Mouse (Mus musculus) hindbrain, embryonic 14.5 days (tissue): ENCODE data around the gene Tsen15. TPM values are rescaled to one million over a fixed set of nuclear protein-coding genes. Genes with fewer than 3 reads are reported as not detected.
"Not testable (repeated sequence)": the region's sequence is repeated elsewhere in the genome, so short reads cannot be mapped to it uniquely, and the experiment has no call there.

ENCODE experiments used
- ATAC-seq: fragments of 200-750 bp; cut with Nextera tagmentation; 2 replicates; pipeline ENCODE4 v1.8.0; 2017; ENCODE audit warnings: moderate number of reproducible peaks, mild to moderate bottlenecking, moderate TSS enrichment, moderate library complexity; ENCODE audit not compliant: low FRiP score
- DNase-seq: peaks from one replicate; pipeline ENCODE4 v3.0.0-alpha.2; 2015; ENCODE audit warnings: low spot score
- H3K27ac ChIP-seq: fragments of 300-500 bp; sonication (generic); 2 replicates; pipeline ENCODE4 v1.5.1; 2014; ENCODE audit warnings: mild to moderate bottlenecking, moderate library complexity
- H3K27me3 ChIP-seq: fragments of 300-500 bp; sonication (generic); 2 replicates; pipeline ENCODE4 v1.6.1; 2014; ENCODE audit warnings: mild to moderate bottlenecking, low read length, mixed read lengths; ENCODE audit not compliant: control insufficient read depth, insufficient read depth
- H3K36me3 ChIP-seq: fragments of 300-500 bp; sonication (generic); replicated peaks from 2 replicates; pipeline ENCODE4 v1.6.1; 2014; ENCODE audit not compliant: control insufficient read depth, insufficient read depth
- H3K4me1 ChIP-seq: fragments of 300-500 bp; sonication (generic); replicated peaks from 2 replicates; pipeline ENCODE4 v1.6.1; 2014; ENCODE audit warnings: antibody characterized with exemption, low read length, mixed read lengths; ENCODE audit not compliant: control insufficient read depth, insufficient read depth
- H3K4me2 ChIP-seq: fragments of 300-500 bp; sonication (generic); replicated peaks from 2 replicates; pipeline ENCODE4 v1.6.1; 2014; ENCODE audit warnings: mild to moderate bottlenecking, moderate library complexity
- H3K4me3 ChIP-seq: fragments of 300-500 bp; sonication (generic); replicated peaks from 2 replicates; pipeline ENCODE4 v1.5.1; 2014; ENCODE audit warnings: mild to moderate bottlenecking, low read length
- H3K9ac ChIP-seq: fragments of 300-500 bp; sonication (generic); 2 replicates; pipeline ENCODE4 v1.6.1; 2014
- H3K9me3 ChIP-seq: fragments of 300-500 bp; sonication (generic); 2 replicates; pipeline ENCODE4 v1.6.1; 2016; ENCODE audit warnings: low read length; ENCODE audit not compliant: control insufficient read depth
- WGBS: fragments of 180-500 bp; shearing (Covaris S2); extraction: QIAGEN DNeasy Blood & Tissue Kit; methylation state at CpG from one replicate; pipeline ENCODE4 v1.1.7; 2014; 5-methylcytosine and 5-hydroxymethylcytosine counted together
- polyA plus RNA-seq: library from polyadenylated mRNA; unstranded; fragments of >200 nt; fragmentation: Nextera tagmentation; extraction: Ambion mirVana; gene quantifications from 2 replicates; pipeline ENCODE4 v1.2.1, GENCODE M21; 2014

Gene Tsen15
- polyA plus RNA-seq, 1 experiment from 2014 or later = 37.9 TPM

GRCm38 (mm10) chr1:152394956-152395515, 8.5 kb upstream of the Tsen15 start:
- H3K27ac ChIP-seq = no peak overlapping the region
- DNase-seq (no peak), ATAC-seq (no peak)
- no peak overlapping the region for H3K9ac ChIP-seq
- no peaks in the 10 kb centered on the region for H3K36me3 ChIP-seq
- no peak overlapping the region for H3K4me2 ChIP-seq
- H3K4me3 ChIP-seq = no peak overlapping the region
- 83% methylated on average over 4 of the region's 4 CpGs for WGBS
- peaks cover 4% of the 10 kb centered on the region; the same call in 1 of the 2 replicates for H3K27me3 ChIP-seq
- peaks cover 4% of the 10 kb centered on the region; the same call in 1 of the 2 replicates for H3K4me1 ChIP-seq
- H3K9me3 ChIP-seq = peaks cover 6% of the 10 kb centered on the region; the same call in 1 of the 2 replicates

GRCm38 (mm10) chr1:152394137-152394536, 7.6 kb upstream of the Tsen15 start:
- Histone ChIP-seq H3K4me2 (no peak overlapping the region), H3K27ac (no peak overlapping the region), H3K9me3 (peaks cover 6% of the 10 kb centered on the region; the same call in 1 of the 2 replicates), H3K4me1 (no peaks in the 10 kb centered on the region), H3K27me3 (peaks cover 4% of the 10 kb centered on the region; the same call in 1 of the 2 replicates), H3K9ac (no peak overlapping the region), H3K4me3 (no peak overlapping the region), H3K36me3 (no peaks in the 10 kb centered on the region)
- ATAC-seq (no peak), DNase-seq (no peak)
- 94% methylated on average over 3 of the region's 3 CpGs for whole genome bisulfite sequencing

GRCm38 (mm10) chr1:152389271-152389670, 2.8 kb upstream of the Tsen15 start:
- no peak overlapping the region for H3K4me2 ChIP-seq
- no peaks in the 10 kb centered on the region for H3K4me1 ChIP-seq
- no peaks in the 10 kb centered on the region for H3K36me3 ChIP-seq
- ATAC-seq (no peak), DNase-seq (no peak)
- H3K9ac ChIP-seq = no peak overlapping the region
- no peak overlapping the region for H3K4me3 ChIP-seq
- no peak overlapping the region for H3K27ac ChIP-seq
- no peaks in the 10 kb centered on the region for H3K9me3 ChIP-seq
- no peaks in the 10 kb centered on the region for H3K27me3 ChIP-seq

- not testable (repeated sequence) for H3K27ac ChIP-seq, DNase-seq, H3K9me3 ChIP-seq, ATAC-seq, H3K27me3 ChIP-seq, H3K4me1 ChIP-seq, H3K36me3 ChIP-seq
- WGBS = 27% methylated on average over 2 of the region's 4 CpGs
- Histone ChIP-seq H3K4me3 (peak overlapping the region; percentile 68), H3K4me2 (peak overlapping the region; percentile 62), H3K9ac (peak overlapping the region; percentile 81)
These were observed 795 bp downstream of the Tsen15 start for GRCm38 (mm10) chr1:152385693-152386092.

GRCm38 (mm10) chr1:152384589-152384988, 1.9 kb downstream of the Tsen15 start:
- no peak overlapping the region for H3K9ac ChIP-seq
- H3K27me3 ChIP-seq = no peaks in the 10 kb centered on the region
- no peak overlapping the region for H3K4me3 ChIP-seq
- H3K4me2 ChIP-seq = no peak overlapping the region
- DNase-seq = no peak
- H3K27ac ChIP-seq = no peak overlapping the region
- no peaks in the 10 kb centered on the region for H3K4me1 ChIP-seq
- no peak for ATAC-seq
- WGBS = 91% methylated on average over 1 of the region's 1 CpGs
- no peaks in the 10 kb centered on the region for H3K36me3 ChIP-seq
- no peaks in the 10 kb centered on the region for H3K9me3 ChIP-seq

GRCm38 (mm10) chr1:152378311-152378710, 8.2 kb downstream of the Tsen15 start:
- no peak for ATAC-seq
- no peaks in the 10 kb centered on the region for H3K27me3 ChIP-seq
- no peak overlapping the region for H3K4me3 ChIP-seq
- WGBS = 95% methylated on average over 5 of the region's 5 CpGs
- no peak for DNase-seq
- no peaks in the 10 kb centered on the region for H3K4me1 ChIP-seq
- no peaks in the 10 kb centered on the region for H3K36me3 ChIP-seq
- no peak overlapping the region for H3K4me2 ChIP-seq
- no peak overlapping the region for H3K9ac ChIP-seq
- H3K27ac ChIP-seq = no peak overlapping the region
- no peaks in the 10 kb centered on the region for H3K9me3 ChIP-seq

- no peak overlapping the region for H3K9ac ChIP-seq
- no peak overlapping the region for H3K27ac ChIP-seq
- no peaks in the 10 kb centered on the region for H3K9me3 ChIP-seq
- H3K4me1 ChIP-seq = no peaks in the 10 kb centered on the region; the same call in 1 of the 2 replicates
- 19% methylated on average over 4 of the region's 4 CpGs for WGBS
- H3K27me3 ChIP-seq = no peaks in the 10 kb centered on the region
- peak; percentile 84 for DNase-seq
- peak; percentile 75; the same call in 1 of the 2 replicates for ATAC-seq
- H3K36me3 ChIP-seq = no peaks in the 10 kb centered on the region; the same call in 1 of the 2 replicates
- H3K4me3 ChIP-seq = no peak overlapping the region
- no peak overlapping the region for H3K4me2 ChIP-seq
These were observed 17.3 kb downstream of the Tsen15 start for GRCm38 (mm10) chr1:152369139-152369538.

GRCm38 (mm10) chr1:152368311-152369088, 18.0 kb downstream of the Tsen15 start:
- Histone ChIP-seq H3K9me3 (no peaks in the 10 kb centered on the region), H3K4me1 (no peaks in the 10 kb centered on the region; the same call in 1 of the 2 replicates), H3K27me3 (no peaks in the 10 kb centered on the region), H3K36me3 (no peaks in the 10 kb centered on the region; the same call in 1 of the 2 replicates), H3K4me3 (no peak overlapping the region), H3K9ac (no peak overlapping the region), H3K27ac (no peak overlapping the region), H3K4me2 (no peak overlapping the region)
- ATAC-seq = no peak
- WGBS = 52% methylated on average over 13 of the region's 13 CpGs
- DNase-seq = no peak

- no peak for ATAC-seq
- WGBS = 86% methylated on average over 4 of the region's 4 CpGs
These were observed 29.8 kb downstream of the Tsen15 start for GRCm38 (mm10) chr1:152356721-152357120.

More at GRCm38 (mm10) chr1:152356721-152357120, 29.8 kb downstream of the Tsen15 start:
- no peak for DNase-seq
- Histone ChIP-seq H3K4me3 (no peak overlapping the region), H3K27me3 (no peaks in the 10 kb centered on the region), H3K27ac (no peak overlapping the region), H3K4me2 (no peak overlapping the region), H3K9ac (no peak overlapping the region), H3K36me3 (no peaks in the 10 kb centered on the region), H3K4me1 (no peaks in the 10 kb centered on the region), H3K9me3 (no peaks in the 10 kb centered on the region)
